Mouse (Mus musculus) hindbrain, postnatal 0 days (tissue): Measurements from ENCODE around the gene Lep. TPM values are rescaled to one million over a fixed set of nuclear protein-coding genes. Genes with fewer than 3 reads are reported as not detected.

Source experiments
- ATAC-seq: fragments of 200-750 bp; cut with Nextera tagmentation; 2 replicates; pipeline ENCODE4 v1.8.0; 2017; ENCODE audit warnings: mild to moderate bottlenecking, moderate TSS enrichment, moderate library complexity
- DNase-seq: peaks from one replicate; pipeline ENCODE4 v3.0.0-alpha.2; 2015; ENCODE audit warnings: low spot score
- H3K27ac ChIP-seq: fragments of 300-500 bp; sonication (generic); 2 replicates; pipeline ENCODE4 v1.5.1; 2014; ENCODE audit warnings: mild to moderate bottlenecking
- H3K27me3 ChIP-seq: fragments of 300-500 bp; sonication (generic); 2 replicates; pipeline ENCODE4 v1.6.1; 2014; ENCODE audit warnings: low read length, mixed read lengths; ENCODE audit not compliant: insufficient read depth
- H3K36me3 ChIP-seq: fragments of 300-500 bp; sonication (generic); 2 replicates; pipeline ENCODE4 v1.6.1; 2014; ENCODE audit warnings: low read length, mixed read lengths; ENCODE audit not compliant: insufficient read depth
- H3K4me1 ChIP-seq: fragments of 300-500 bp; sonication (generic); 2 replicates; pipeline ENCODE4 v1.6.1; 2014; ENCODE audit warnings: antibody characterized with exemption, low read length, mixed read lengths; ENCODE audit not compliant: insufficient read depth
- H3K4me2 ChIP-seq: fragments of 300-500 bp; sonication (generic); 2 replicates; pipeline ENCODE4 v1.6.1; 2014; ENCODE audit warnings: low read depth, mild to moderate bottlenecking, low read length, moderate library complexity, mixed read lengths
- H3K4me3 ChIP-seq: fragments of 300-500 bp; sonication (generic); 2 replicates; pipeline ENCODE4 v1.5.1; 2014; ENCODE audit warnings: low read length
- H3K9ac ChIP-seq: fragments of 300-500 bp; sonication (generic); replicated peaks from 2 replicates; pipeline ENCODE4 v1.6.1; 2014; ENCODE audit warnings: mild to moderate bottlenecking, low read length, moderate library complexity, mixed read lengths
- H3K9me3 ChIP-seq: fragments of 300-500 bp; sonication (generic); 2 replicates; pipeline ENCODE4 v1.6.1; 2016; ENCODE audit warnings: low read length, mixed read lengths
- CTCF ChIP-seq: IDR thresholded peaks from 2 replicates; pipeline ENCODE4 v1.5.1; 2016; ENCODE audit warnings: antibody characterized with exemption, control low read depth, low read depth
- WGBS: fragments of 180-500 bp; shearing (Covaris S2); extraction: QIAGEN DNeasy Blood & Tissue Kit; methylation state at CpG from one replicate; pipeline ENCODE4 v1.1.7; 2014; 5-methylcytosine and 5-hydroxymethylcytosine counted together
- polyA plus RNA-seq: library from polyadenylated mRNA; unstranded; fragments of >200 nt; fragmentation: Nextera tagmentation; extraction: Ambion mirVana; gene quantifications from 2 replicates; pipeline ENCODE4 v1.2.1, GENCODE M21; 2015
- total RNA-seq: library from RNA; depleted of rRNA; stranded (reverse); fragments of >200 nt; gene quantifications from 2 replicates; pipeline ENCODE4 v1.2.3, GENCODE M21; 2014

Gene Lep
- total and polyA plus RNA-seq, 2 experiments from 2014 or later: not detected

DNA sequence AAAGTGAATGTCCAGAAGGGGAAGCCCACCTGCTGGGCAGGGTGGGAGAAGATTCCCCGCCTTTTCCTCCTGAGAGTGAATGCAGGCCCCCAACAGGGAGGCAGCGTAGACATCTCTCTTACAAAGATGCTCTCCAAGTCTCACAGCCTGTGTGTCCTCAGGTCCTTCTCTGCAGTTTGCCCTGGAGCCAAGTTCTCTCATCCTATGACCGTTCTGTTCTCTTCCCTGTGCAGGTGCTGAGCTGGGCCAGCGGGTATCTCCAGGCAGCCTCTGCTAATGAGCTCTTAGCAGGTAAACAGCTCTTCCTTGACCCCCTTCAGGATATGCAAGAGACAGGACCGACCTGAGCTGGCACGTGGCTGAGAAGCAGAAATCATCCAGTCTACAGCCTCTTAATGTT is 38.5 kb upstream of the Lep start:
- Histone ChIP-seq H3K9ac (no peak overlapping the region), H3K27me3 (no peaks in the 10 kb centered on the region), H3K4me2 (no peak overlapping the region), H3K4me3 (no peak overlapping the region), H3K4me1 (peaks cover 9% of the 10 kb centered on the region), H3K36me3 (no peaks in the 10 kb centered on the region), H3K27ac (no peak overlapping the region), H3K9me3 (no peaks in the 10 kb centered on the region)
- no peak for TF ChIP-seq CTCF
- WGBS: 60% methylated on average over 6 of the region's 6 CpGs
- no peak for DNase-seq
- no peak for ATAC-seq

DNA sequence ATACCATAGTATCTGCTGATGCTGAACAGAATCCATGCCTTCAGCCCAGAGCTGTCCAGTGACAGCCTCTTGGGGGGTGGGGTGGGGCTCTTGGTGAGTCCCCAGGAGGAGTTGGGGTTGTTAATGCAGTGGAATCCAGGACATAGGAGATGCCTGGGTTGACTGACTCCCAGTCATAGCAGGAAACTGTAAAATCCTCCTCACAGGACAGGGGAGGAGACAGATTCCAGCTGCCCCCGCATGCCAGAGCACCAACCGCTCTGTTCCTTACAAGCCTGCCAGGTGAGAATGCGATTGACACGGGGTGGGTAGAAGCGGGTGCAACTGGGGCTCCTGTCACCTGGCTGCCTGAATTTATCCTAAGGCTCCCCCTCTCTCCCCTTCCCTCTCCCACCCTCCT is 37.9 kb upstream of the Lep start:
- H3K36me3 ChIP-seq: no peaks in the 10 kb centered on the region
- H3K9ac ChIP-seq: no peak overlapping the region
- DNase-seq (no peak), ATAC-seq (no peak)
- H3K4me1 ChIP-seq: peaks cover 3% of the 10 kb centered on the region
- H3K4me3 ChIP-seq: no peak overlapping the region
- no peak overlapping the region for H3K4me2 ChIP-seq
- no peaks in the 10 kb centered on the region for H3K27me3 ChIP-seq
- no peak for TF ChIP-seq CTCF
- no peaks in the 10 kb centered on the region for H3K9me3 ChIP-seq
- WGBS: 78% methylated on average over 5 of the region's 5 CpGs
- no peak overlapping the region for H3K27ac ChIP-seq

DNA sequence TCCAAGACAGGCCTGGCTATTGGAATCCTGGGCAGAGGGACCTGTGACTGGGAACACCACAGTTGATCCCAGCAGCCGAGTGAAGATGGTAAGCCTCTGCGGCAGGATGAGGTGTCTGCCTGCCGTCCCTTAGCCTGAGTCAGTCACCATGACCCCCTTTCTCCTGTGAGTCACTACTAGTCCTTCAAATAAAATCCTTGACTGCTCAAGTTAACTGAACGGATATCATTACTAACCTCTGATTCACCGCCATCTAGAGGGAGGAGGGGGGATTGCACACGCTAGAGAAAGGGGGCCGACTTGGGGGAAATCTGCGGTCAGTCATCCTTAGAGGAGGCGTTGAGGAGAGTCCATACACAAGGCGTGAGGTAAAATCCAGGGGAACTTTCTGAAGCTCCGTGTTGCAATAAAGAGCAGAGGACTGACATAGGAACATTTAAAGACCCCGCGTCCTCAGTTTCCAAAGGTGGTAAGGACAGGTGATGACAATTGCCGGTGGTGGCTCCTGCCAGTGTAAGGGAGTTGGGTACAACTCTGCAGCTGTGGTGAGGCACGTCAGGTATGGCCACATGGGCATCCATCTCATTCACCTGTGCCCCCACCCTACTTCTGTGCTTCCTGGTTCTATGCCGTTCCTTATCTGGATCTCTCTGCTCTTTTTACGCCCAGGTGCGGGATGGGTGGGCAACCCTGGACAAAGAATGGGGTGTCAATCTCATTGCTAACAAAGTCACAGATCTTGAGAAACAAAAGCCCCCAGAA is 36.6 kb upstream of the Lep start:
- Histone ChIP-seq H3K9me3 (no peaks in the 10 kb centered on the region), H3K4me3 (no peak overlapping the region), H3K27me3 (no peaks in the 10 kb centered on the region), H3K9ac (no peak overlapping the region), H3K36me3 (no peaks in the 10 kb centered on the region), H3K27ac (no peak overlapping the region), H3K4me2 (0 out of 2 replicates have a peak overlapping the region, but pooled peaks have one; percentile 38), H3K4me1 (no peaks in the 10 kb centered on the region)
- 33% methylated on average over 18 of the region's 18 CpGs for WGBS
- peak; percentile 83 for DNase-seq
- TF ChIP-seq CTCF: peak; percentile 80
- ATAC-seq: peak; percentile 38

DNA sequence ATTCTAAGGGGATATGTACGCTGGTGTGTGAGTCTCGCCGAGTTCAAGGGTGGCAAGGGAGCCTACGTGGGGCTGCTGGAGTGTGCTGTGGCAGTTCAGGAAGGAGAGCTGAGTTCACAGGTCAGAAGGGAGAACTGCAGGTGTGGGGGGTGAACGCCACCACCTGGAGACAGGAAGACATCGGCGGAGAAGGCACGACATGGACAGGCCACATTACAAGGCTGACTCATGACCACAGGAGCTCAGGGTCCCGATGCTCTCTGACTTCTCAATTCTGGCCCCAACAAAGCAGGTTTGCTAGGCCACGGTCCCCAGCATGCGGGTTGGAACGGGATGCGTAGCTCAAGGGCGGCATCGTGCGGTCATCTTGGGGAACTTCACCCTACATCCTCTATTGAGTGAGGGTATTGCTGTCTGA is 36.0 kb upstream of the Lep start:
- 5% methylated on average over 16 of the region's 16 CpGs for WGBS
- ATAC-seq: peak; percentile 86
- peak; percentile 99 for TF ChIP-seq CTCF
- no peak overlapping the region for H3K9ac ChIP-seq
- no peaks in the 10 kb centered on the region for H3K9me3 ChIP-seq
- no peaks in the 10 kb centered on the region for H3K27me3 ChIP-seq
- H3K36me3 ChIP-seq: no peaks in the 10 kb centered on the region
- H3K4me1 ChIP-seq: no peaks in the 10 kb centered on the region
- no peak overlapping the region for H3K4me3 ChIP-seq
- peak; percentile 90 for DNase-seq
- H3K4me2 ChIP-seq: peak overlapping the region; percentile 38
- no peak overlapping the region for H3K27ac ChIP-seq

DNA sequence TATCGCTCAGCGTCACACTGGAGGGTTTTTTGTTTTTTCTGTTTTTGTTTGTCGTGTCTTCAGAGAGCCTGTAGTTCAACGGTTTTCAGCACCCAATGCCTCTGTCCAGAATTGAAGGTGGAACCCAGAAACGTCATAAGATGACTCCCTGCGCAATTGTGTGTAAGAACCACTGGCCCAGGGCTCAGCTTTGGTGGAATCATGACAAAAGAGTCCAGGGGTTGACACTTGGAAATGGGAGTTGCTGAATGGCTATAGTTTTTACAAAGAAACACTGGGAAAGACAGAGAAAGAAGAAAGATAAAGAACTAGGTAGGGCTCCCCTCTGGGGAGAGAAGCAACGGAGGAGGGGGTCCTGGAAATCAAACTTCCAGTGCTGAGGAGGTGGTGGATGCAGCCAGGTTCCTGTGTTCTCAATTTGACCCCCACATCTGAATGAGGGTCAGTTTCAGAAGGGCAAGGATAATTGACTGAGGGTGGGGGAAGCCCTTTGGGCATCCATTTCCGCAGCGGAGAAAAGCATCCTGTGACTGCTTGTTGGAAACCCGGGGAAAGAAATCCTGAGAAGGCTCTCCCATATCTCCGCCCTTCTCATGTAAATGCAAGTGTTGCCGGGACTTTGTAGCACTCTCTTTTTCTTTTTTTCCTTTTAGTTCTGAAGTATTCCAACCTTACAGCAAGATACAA is 34.1 kb upstream of the Lep start:
- H3K9me3 ChIP-seq: no peaks in the 10 kb centered on the region
- 45% methylated on average over 12 of the region's 12 CpGs for WGBS
- no peak for ATAC-seq
- H3K4me3 ChIP-seq: no peak overlapping the region
- no peak for TF ChIP-seq CTCF
- no peaks in the 10 kb centered on the region for H3K4me1 ChIP-seq
- H3K4me2 ChIP-seq: no peak overlapping the region
- no peaks in the 10 kb centered on the region for H3K27me3 ChIP-seq
- no peak overlapping the region for H3K27ac ChIP-seq
- no peak for DNase-seq
- H3K9ac ChIP-seq: no peak overlapping the region
- H3K36me3 ChIP-seq: no peaks in the 10 kb centered on the region

DNA sequence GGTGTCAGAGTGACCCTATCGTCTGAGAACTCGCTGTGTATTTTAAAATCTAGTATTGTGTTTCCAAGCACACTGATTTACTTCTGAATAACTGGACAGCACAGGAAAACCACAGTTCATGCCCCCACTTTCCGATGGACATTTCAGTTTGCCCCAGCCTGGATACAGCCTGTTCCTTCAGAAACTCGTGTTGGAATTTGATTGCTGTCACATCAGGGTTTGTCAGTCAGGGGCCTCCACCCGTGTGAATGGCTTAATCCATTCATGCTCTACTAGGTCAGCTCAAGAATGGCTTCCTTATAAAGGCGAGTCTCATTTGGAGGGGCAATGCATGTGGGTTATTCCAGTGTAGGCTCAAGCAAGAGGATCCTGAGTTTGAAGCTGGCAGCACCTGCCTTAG is 33.3 kb upstream of the Lep start:
- TF ChIP-seq CTCF: no peak
- H3K27ac ChIP-seq: no peak overlapping the region
- no peak overlapping the region for H3K4me2 ChIP-seq
- DNase-seq: no peak
- H3K4me3 ChIP-seq: no peak overlapping the region
- ATAC-seq: no peak
- H3K9ac ChIP-seq: no peak overlapping the region
- H3K4me1 ChIP-seq: no peaks in the 10 kb centered on the region; the same call in 1 of the 2 replicates
- no peaks in the 10 kb centered on the region for H3K9me3 ChIP-seq
- no peaks in the 10 kb centered on the region for H3K27me3 ChIP-seq
- no peaks in the 10 kb centered on the region for H3K36me3 ChIP-seq
- 36% methylated on average over 6 of the region's 6 CpGs for WGBS

DNA sequence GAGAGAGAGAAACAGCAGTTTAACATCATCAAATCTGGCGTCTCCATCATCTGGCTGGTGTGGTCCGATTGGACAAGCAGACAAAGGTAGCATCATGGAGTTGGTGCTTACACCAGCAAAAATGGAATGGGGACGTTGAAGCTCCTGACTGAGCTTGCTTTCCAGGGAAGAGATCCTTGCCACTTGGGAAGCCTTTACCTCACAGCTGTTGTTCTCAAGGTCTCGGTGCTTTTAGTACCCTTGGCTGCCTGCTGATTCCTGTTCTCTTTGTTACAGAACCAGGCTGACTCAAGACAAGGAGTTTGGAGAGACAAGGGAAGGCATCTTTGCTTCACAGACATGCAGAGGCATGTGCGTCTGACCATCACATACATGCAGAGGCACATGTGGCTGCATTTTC is 31.9 kb upstream of the Lep start:
- Histone ChIP-seq H3K4me1 (no peaks in the 10 kb centered on the region; the same call in 1 of the 2 replicates), H3K36me3 (no peaks in the 10 kb centered on the region), H3K9me3 (no peaks in the 10 kb centered on the region), H3K4me3 (no peak overlapping the region), H3K27ac (no peak overlapping the region), H3K4me2 (no peak overlapping the region), H3K27me3 (no peaks in the 10 kb centered on the region), H3K9ac (no peak overlapping the region)
- DNase-seq: no peak
- 58% methylated on average over 5 of the region's 5 CpGs for WGBS
- ATAC-seq: no peak
- no peak for TF ChIP-seq CTCF
